1 mouse cellular context compared by ENCODE assay signal in the genomic region with DNA sequence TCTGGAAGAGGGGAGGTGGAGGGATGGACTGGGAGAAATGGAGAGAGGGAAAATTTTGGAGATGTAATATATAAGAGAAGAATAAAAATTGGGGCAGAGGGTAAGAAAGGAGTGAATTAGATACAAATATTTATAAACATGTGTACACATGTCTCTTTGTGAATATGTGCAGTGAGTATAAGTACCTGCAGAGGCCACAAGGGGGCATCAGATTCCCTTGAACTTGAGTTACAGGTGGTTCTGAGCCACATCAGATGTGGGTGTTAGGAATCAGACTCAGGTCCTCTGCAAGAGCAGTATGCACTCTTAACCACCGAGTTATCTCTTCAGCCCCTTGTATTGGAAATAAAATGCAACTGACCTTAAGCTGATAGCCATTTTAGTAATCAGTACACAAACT.
TF ChIP-seq lines count a peak whose summit lies in the region.

No protein-coding gene starts in this region.

TF ChIP-seq in CH12.LX, 34 proteins besides CTCF, POLR2A, EP300 and RAD21:
- TF ChIP-seq SMC3 (IDR thresholded peaks at IDR 0.05; ENCODE audit: low read depth, low read length) = peak; percentile 67
- no peak for TF ChIP-seq SIN3A (IDR thresholded peaks at IDR 0.05; ENCODE audit: low read length)
